Mouse (Mus musculus): ENCODE results near the gene Nacc1. TPM values are rescaled to one million over a fixed set of nuclear protein-coding genes. Genes with fewer than 3 reads are reported as not detected.
"Not testable (repeated sequence)": the region's sequence is repeated elsewhere in the genome, so short reads cannot be mapped to it uniquely, and the experiment has no call there.

Gene Nacc1
- total RNA-seq, 2 experiments from 2014 or later: 20.0 to 22.2 TPM

GRCm38 (mm10) chr8:84698929-84699401, 11.3 kb upstream of the Nacc1 start:
- peak; percentile 71 for DNase-seq

- no peak for DNase-seq
Observed at GRCm38 (mm10) chr8:84698288-84698687, 10.6 kb upstream of the Nacc1 start.

- DNase-seq: peak; percentile 24
Observed at GRCm38 (mm10) chr8:84697166-84698130, 9.8 kb upstream of the Nacc1 start.

- DNase-seq: peak; percentile 10
Observed at GRCm38 (mm10) chr8:84695140-84695539, 7.5 kb upstream of the Nacc1 start.

- no peak for DNase-seq
Observed at GRCm38 (mm10) chr8:84693332-84693731, 5.7 kb upstream of the Nacc1 start.

GRCm38 (mm10) chr8:84689091-84689915, 1.6 kb upstream of the Nacc1 start:
- peak; percentile 86 for DNase-seq

GRCm38 (mm10) chr8:84687003-84687704, 508 bp downstream of the Nacc1 start:
- DNase-seq: peak; percentile 11

GRCm38 (mm10) chr8:84686191-84687002, 1.3 kb downstream of the Nacc1 start, which contains the start of gene Trmt1:
Gene Trmt1 (plus strand): TSS chr8:84686307.
- DNase-seq: peak; percentile 25

GRCm38 (mm10) chr8:84684537-84684936, 3.1 kb downstream of the Nacc1 start:
- no peak for DNase-seq

- no peak for DNase-seq
Observed at GRCm38 (mm10) chr8:84682257-84682656, 5.4 kb downstream of the Nacc1 start.

GRCm38 (mm10) chr8:84681476-84681875, 6.2 kb downstream of the Nacc1 start:
- no peak for DNase-seq

- no peak for DNase-seq
Observed at GRCm38 (mm10) chr8:84677305-84677704, 10.4 kb downstream of the Nacc1 start.

- DNase-seq: not testable (repeated sequence)
Observed at GRCm38 (mm10) chr8:84670295-84671006, 17.2 kb downstream of the Nacc1 start.

GRCm38 (mm10) chr8:84668731-84669485, 18.8 kb downstream of the Nacc1 start:
- DNase-seq: no peak

- DNase-seq: no peak
Observed at GRCm38 (mm10) chr8:84668081-84668480, 19.6 kb downstream of the Nacc1 start.

- DNase-seq: no peak
Observed at GRCm38 (mm10) chr8:84665385-84665893, 22.2 kb downstream of the Nacc1 start.

GRCm38 (mm10) chr8:84664566-84665384, 22.9 kb downstream of the Nacc1 start:
- DNase-seq: peak; percentile 79
